Mouse (Mus musculus): ENCODE results near the gene Hesx1.
"Not testable (repeated sequence)": the region's sequence is repeated elsewhere in the genome, so short reads cannot be mapped to it uniquely, and the experiment has no call there.

Gene Hesx1

DNA sequence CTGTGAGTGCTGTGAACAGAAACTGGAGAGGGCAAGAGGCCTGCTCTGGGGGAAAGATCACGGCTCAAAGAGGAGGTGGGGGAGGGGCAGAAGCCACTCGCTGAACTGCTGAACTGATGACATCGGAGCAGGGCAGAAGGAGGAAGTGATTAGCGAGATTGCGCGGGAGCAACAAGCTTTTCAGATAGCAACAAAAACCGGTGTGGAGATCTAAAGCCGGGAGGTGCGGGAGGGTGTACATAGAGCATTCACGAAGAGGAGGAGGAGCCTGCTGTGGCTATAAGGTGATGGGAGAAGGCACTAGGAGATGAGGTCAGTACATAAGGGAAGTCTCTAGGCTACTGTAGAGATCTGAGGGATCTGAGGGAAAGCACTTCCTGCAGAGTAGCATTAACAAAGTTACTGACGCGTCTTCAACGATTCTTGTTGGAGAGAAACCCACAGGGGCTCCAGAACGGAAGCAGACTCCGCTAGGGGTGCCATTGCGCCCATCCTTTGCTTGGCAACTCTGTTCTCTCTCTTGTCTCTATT is at the start of gene Hesx1:
Gene Hesx1 (plus strand): TSS at position 206 of the 531 bp plus-strand sequence.
- no peak for DNase-seq

DNA sequence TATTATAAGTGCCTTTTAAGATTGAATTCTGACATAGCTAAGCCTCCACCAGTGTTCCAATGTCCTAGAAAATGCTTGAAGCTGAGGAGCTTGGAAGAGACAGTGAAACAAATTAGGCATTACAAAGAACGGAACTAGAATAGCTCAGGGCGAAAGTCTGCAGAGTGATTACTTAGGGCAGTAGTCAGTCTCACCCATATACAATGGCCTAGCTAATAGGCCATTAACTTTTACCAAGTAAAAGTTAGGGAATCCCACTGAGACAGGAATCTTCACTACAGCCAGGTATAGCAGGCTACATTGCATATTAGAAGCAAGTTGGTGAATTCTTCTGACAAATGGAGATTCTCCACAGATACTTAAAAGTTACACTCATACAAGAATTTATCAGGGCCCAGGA is 38.1 kb upstream of the Hesx1 start:
- not testable (repeated sequence) for DNase-seq

DNA sequence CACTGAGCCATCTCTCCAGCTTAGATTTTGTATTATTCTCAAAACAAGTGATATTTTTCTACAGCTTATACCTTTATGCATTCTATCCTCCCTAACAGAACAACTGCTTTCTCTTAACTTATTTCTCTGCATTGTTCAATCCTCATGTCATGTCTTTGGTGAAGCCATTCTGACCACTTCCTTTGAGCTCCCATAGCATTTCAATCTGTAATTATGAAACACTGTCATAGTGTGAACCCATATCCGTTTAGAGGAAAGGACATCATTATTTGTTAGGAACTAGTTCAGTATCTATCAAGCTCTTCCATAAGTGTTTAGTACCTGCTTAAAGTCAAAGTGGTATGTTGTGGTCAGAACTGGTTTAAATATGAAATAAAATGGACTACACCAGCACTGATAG is 33.7 kb upstream of the Hesx1 start:
- DNase-seq: no peak

DNA sequence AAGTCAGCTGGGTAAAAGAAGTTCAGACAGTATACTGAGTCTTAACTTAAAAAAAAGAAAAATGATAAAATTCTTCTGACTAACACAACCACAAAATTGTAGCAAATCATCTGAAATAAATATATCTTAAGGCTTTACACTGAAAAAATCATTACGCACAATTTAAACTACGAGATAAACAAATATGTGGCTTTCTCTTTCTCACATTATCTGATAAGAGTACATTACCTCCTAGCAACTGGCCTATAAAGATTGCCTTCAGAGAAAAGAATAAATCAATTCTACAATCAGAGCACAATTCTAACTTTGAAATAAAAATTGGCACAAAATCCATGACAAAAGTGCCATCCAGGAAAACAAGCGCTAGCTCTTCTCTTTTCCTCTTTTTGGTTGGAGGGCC is 25.1 kb upstream of the Hesx1 start:
- DNase-seq: no peak

DNA sequence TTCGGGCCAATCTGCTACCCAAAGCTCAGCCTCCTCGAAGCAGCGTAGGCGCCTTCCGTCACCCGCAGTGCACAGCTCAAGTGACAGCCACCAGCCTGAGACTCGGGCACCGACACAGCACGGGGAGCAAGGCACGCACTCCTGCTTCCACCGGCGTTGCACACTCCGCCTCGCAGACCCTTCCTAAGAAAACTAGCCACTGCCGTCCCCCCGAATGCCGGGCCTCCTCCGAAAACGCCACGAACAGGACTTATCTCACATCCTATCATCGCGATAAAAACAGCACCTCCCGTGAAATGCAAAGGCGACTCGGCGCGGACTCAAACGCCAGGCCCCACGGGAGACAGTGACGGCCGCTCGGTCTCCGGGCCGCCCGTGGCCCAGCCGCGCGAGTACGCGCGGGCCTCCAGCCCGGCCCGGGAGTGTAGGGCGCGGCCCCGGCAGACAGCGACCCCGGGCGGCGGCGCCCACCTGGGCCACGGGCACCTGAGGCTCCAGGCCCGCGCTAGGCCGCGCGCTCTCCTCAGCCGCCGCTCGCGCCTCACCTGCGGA is 24.3 kb upstream of the Hesx1 start:
- peak; percentile 77 for DNase-seq

DNA sequence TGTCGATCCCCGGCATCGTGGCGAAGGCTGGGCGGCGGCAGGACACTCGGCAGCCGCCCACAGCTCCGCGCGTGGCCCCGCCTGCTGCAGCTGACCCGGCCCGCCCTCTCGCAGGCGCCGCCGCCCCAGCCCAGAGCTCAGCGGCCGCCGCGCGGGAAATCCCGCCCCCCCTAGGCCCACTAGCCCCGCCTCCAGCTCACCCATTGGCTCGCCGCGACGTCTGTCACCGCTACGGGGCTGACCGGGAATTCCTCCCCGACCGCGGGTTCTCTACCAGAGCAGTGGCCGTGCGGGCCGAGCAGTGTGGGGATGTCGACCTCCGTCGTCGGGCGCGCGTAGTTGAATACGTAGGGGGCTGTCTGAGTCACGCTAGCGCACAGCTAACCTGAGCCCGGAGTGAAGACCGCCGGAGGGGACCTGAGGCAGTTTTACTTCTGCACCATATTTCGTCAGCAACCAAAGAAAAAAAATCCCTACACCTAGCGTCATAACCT is 23.7 kb upstream of the Hesx1 start:
- DNase-seq: peak; percentile 93

DNA sequence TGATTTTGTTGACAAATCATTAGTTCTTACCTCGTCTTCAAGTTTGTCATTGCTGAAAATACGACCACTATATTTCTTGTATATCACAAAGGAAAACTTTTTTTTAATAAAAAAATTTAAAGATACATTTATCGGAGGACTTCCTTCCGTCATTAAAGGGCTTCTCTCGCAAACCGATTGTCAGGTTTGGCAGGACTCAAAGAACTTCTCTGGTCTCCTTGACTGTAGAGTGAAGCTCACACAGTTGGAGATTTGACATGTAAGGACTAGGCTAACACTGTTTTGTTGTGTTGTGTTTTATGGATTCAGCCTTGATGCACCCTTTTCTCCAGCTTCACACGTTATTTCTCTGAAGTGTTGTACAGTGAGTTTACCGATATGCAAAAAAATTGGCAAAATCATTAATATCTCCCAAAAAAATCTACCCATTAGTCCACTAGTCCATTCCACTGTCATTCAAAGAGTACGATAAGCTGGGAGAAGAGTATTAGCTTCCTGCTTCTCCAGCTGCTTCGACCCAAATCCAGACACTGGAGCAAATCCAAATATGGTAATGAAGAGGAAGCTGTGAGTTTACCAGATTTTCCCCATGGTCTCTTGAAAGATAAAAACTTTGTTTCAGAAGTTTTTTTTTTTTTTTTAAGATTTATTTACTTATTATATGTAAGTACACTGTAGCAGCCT is 23.0 kb upstream of the Hesx1 start, which contains the start of gene Appl1:
Gene Appl1 (minus strand): TSS at position 127 of the 684 bp plus-strand sequence.
- no peak for DNase-seq

DNA sequence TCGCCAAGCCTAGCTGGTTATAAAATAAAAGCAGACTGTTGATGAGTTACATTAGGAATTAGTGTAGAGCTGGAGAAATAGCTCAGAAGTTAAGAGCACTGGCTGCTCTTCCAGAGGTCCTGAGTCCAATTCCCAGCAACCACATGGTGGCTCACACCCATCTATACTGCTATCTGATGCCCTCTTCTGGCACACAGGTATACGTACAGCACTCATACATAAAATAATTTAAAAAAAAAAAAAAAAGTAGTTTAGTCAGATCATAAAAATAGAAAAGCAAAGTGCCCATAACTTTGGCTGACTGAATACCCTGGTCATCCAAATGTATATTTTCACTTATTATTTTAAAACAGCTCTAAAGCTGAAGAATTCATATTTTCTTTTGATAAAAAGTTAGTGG is 21.1 kb upstream of the Hesx1 start:
- DNase-seq: no peak

DNA sequence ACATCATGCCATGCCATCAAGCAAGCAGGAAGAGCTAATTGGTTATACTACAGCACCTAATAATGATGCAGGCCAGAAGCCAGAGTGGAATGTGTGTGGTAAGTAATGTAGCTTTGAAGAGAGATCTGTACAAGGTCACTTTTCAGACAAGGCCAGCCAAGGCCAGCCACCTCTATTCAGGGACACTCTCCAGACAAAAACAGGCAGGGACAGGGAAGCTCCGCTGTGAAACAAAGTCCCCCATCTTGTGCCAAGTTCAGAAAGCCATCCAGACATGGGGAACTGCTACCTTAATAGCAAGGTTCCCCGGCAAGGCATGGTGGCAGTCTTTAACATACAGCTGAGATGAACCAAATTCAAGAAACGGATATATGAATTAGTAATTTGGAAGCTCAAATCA is 18.7 kb upstream of the Hesx1 start:
- no peak for DNase-seq

DNA sequence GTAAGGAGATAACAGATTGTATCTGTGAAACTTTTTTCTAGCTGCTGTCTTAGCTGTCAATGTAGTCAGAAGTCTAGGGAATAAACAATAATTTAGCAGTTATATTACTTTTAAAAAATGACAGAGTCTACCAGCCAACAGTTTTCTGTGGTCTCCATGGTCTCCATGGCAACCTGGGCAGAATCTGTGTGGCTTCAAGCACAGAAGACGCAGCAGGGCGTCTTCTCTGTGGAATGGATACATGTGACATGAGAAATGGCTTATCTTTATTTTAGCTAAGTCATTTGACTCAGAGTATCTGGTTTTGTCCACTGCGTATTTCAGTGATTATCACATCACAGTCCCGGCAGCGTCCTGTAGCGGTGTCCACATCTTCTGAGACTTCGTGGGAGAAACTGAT is 18.0 kb upstream of the Hesx1 start:
- DNase-seq: no peak

DNA sequence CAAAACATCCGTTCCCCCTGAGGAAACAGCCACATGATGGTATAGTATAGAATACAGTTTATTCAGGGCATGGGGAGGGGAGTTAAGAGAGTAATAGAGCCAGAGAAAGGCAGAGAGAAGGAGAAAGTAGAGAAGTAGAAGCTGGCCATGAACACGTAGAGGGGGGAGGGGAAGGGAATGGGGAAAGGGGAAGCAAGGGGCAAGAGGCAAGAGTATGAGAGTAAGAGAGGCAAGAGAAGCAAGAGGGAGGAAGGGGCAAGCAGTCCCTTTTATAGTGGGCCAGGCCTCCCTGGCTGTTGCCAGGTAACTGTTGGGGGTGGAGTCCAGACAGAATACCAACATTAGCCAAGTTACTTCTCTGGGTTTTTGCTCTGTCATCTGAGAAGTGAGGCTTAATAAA is 16.7 kb upstream of the Hesx1 start:
- no peak for DNase-seq

DNA sequence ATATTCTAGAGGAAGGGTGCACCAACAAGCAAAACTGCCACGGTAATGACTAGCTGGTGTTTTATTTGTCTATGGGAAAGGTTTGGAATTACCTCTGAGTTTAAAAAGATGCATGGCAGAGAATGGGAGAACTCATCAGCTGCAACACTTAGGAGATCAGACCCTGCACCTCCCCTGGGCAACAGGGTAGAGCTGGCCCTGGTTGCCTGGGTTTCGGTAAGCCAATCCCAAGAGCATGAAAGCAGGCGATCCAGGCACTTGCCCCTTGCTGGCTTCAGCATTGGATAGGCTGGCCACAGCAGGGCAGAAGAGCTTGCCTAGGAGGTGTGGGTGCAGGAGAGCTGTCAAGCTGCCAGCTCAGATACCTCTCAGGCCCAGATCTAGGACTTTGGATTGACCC is 14.4 kb upstream of the Hesx1 start:
- no peak for DNase-seq

DNA sequence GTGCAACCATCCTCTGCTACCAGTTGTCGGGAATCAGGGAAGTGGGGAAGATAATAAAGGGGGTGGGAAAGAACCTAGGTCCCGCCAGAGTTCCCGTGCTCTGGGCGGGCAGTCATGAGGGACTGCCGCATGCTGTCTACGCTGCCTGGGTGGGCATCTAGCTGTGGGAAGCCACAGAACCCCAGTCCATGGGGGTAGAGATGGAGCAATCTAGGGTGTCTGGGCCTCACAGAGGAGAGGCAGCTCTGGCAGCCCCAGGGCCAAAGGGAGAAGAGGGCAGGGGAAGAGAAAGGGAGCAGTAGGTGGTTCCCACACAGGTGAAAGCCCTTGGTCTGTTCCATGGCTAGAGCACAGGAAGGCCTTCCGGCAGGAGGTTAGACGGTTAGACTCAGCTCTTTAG is 13.2 kb upstream of the Hesx1 start:
- DNase-seq: no peak

DNA sequence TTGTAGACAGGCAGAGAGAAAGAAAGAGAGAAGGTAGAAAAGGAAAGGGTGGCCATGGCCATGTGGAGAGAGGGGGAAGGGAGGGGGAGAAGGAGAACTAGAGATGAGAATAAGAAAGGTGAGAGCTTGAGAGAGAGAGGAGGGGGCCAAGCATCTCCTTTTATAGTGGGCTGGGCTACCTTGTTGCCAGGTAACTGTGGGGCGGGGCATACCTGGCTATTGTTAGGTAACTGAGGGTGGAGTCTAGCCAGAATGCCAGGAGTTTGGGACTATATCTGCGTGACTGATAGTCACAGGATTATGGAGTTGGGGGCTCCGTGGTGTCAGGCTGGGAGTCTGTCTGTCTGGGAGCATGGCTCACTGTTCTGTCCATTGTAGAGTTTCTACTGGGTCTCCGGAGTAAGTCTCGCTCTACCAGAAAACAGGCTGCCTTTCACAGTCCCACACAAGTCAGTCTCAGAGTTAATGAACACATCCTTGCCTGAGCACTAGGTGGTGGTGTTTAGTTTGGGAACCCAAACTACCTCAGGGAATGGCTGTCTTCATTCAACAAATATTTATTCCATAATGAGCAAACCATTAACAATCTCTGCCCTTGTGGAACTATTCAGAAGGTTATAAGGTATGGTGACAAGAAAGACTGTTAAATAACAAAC is 12.6 kb upstream of the Hesx1 start:
- no peak for DNase-seq

DNA sequence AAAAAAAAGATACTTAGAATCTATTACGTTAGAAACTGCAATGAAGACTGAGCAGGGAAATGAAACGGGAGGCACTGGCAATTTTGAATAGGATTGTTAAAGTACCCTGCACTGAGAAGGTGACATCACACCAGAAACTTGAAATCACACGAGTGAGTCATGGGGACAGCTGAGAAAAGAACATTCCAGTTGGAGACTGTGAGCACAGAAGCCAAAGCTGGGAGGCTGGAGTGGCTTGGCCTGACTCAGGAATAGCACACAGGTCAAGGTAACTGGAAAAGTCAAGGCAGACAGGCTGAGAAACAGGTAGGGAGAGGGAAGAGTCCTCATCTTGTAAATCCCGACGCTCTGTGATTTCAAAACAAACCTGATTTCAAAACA is 12.1 kb upstream of the Hesx1 start:
- DNase-seq: no peak

DNA sequence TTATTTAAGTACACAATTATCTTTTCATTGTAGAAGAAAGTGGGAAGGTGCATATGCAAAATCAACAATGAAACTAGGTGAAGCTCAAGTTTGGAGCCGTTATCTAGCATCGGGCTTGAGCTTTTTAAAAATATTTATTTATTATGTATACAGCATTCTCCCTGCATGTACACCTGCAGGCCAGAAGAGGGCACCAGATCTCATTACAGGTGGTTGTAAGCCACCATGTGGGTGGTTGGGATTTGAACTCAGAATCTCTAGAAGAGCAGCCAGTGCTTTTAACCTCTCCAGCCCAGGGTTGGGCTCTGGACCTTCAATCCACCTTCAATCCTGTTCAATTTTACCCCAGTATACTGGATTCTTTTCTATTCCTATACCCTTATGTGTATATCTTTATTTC is 5.5 kb upstream of the Hesx1 start:
- no peak for DNase-seq

DNA sequence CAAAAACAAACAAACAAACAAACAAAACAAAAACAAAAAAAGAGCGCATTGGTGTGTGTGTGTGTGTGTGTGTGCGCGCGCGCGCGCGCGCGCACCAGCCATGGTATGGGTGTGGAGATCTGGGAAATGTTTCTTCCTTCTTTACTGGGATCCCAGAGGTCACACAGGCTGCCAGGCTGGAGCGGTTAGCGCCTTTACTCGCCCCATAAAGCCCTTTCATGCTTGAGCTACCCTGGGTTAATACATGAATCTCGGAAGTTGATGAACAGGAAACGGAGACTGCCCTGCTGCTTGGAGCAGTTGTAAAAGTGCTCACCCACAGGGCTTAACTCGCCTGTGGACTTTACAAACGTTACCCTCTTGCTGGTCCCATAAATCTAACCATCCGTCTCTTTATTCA is 2.6 kb upstream of the Hesx1 start:
- no peak for DNase-seq

DNA sequence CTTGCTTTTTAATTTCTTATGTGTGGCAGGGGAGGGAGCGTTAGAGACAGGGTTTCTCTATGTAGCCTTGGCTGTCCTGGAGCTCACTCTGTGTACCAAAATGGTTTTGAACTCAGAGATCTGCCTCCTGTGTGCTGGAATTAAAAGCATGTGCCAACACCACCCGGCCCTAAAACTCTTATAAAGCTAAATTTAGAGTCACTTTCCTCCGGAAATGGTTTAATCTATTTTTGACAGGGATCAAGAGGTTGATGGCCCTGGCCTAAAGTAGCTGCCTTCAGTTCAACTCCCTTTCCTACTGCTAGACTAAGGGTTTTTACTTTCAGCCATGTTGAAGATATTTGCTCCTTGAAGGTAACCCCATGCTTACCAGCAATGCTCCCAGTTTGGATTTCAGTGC is 789 bp upstream of the Hesx1 start:
- DNase-seq: no peak

DNA sequence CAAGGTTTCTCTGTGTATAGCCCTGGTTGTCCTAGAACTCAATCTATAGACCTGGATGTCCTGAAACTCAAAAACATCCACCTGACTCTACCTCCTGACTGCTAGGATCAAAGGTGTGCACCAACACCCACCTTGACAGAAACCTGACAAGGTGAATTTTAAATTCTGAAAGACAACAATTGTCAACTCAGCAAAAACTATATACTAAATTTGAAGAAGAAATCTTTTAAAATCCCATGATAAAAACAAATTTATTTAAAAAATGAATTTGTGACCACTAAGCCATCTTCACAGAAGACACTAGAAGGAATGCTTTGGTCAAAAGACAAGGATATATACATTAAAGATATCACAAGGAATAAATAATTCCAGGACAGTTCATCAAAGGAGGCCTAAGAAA is 2.0 kb downstream of the Hesx1 start:
- no peak for DNase-seq

DNA sequence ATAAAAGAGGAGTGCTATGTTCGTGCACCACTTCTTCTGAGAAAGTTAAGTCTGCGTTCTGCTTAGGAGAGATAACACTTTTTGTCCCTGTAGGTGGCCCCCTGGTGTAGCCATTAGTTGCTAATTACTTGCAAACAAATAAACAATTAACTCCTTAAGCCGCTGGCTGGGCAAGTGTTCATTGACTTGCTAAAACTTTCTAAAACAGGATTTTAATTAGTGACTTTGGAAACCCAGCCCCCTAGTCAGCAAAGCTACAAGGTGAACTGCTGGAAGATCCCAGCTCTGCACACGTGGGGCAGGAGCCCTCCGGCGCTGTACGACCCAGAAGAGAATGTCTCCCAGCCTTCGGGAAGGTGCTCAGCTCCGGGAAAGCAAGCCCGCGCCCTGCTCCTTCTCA is 6.2 kb downstream of the Hesx1 start:
- no peak for DNase-seq

DNA sequence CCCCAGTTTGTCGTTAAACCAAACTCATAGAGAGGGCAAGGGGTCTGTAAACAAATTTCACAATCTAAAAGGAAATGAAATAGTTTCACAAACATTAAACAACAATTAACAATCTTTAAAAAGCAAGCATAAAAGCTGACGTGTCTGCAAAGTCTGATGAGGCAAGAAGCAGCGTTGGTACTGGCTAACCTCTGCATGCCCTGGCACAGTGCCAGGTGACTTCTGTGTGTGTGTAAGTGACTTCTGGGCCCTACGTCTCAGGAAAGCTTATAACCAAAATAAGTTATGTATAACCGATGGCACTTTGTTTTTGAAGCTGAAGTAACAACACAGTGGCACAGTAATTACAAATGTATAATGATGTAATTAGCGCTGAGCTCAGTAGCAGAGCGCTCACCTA is 10.7 kb downstream of the Hesx1 start:
- DNase-seq: no peak

DNA sequence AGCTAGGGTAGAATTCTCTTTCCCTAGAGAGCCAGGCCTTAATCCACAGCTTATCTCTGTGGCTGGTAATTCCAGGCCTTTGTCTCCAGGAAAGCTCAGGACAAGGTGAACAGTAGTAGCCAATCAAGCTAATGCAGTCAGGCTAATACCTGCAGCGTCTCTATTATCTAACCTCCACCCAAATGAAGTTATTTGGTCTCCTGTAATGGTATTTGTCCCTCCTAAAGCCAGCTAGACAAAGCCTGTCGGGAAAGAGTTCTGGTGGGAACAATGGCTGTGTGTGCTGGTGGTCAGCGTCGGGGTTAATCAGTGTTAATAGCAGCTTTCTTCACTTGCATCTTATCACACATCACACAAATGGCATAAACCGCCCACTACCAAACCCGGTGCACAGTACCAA is 11.7 kb downstream of the Hesx1 start:
- DNase-seq: no peak

DNA sequence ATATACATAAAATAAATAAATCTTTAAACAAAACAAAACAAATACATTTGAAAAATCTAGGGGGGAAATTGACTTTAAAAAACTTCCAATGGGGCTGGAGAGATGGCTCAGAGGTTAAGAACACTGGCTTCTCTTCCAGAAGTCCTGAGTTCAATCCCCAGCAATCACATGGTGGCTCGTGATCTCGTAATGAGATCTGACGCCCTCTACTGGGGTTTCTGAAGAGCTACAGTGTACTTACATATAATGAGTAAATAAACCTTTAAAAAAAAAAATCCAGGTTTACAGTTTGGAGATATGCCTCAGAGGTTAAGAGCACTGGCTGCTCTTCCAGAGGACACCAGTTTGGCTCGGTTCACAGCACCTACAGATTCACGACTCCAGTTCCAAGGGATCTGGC is 17.3 kb downstream of the Hesx1 start:
- no peak for DNase-seq

DNA sequence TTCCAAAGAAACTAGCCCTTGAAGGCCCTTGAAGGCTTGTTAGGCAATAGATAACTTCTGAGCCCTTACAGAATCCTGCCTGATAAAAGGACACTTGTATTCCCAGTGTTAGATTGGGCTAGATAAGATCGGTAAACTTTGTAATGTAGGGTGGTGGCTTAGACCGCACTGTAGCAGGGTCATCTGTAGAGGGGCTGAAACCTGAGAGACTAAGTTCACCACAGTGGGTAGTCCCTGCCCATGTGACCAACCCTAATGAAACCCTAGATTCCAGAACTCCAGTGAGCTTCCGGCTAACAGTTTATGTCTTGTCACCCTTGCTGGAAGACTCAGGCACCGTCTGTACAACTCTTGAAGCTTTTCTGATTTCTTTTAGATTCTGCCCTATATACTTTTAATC is 19.4 kb downstream of the Hesx1 start:
- no peak for DNase-seq

Measured in cerebellum, adult 9-11 months (tissue).